Mouse (Mus musculus) neural tube, embryonic 11.5 days (tissue): Measurements from ENCODE around the gene Zfp410. TPM values are rescaled to one million over a fixed set of nuclear protein-coding genes. Genes with fewer than 3 reads are reported as not detected.

Experiments
- ATAC-seq: fragments of 200-750 bp; cut with Nextera tagmentation; 2 replicates; pipeline ENCODE4 v1.8.0; 2017; ENCODE audit warnings: moderate number of reproducible peaks, mild to moderate bottlenecking, moderate TSS enrichment, moderate library complexity; ENCODE audit not compliant: insufficient read depth, low FRiP score, low TSS enrichment
- DNase-seq: peaks from one replicate; pipeline ENCODE4 v3.0.0-alpha.2; 2015; ENCODE audit warnings: low spot score
- H3K27ac ChIP-seq: fragments of 300-500 bp; sonication (generic); 2 replicates; pipeline ENCODE4 v1.5.1; 2014; ENCODE audit warnings: low read depth, mild to moderate bottlenecking, low read length
- H3K27me3 ChIP-seq: fragments of 300-500 bp; sonication (generic); 2 replicates; pipeline ENCODE4 v1.6.1; 2014; ENCODE audit warnings: mild to moderate bottlenecking, low read length, mixed read lengths; ENCODE audit not compliant: control insufficient read depth, insufficient read depth
- H3K36me3 ChIP-seq: fragments of 300-500 bp; sonication (generic); 2 replicates; pipeline ENCODE4 v1.6.1; 2014; ENCODE audit warnings: mild to moderate bottlenecking, low read length, moderate library complexity, mixed read lengths; ENCODE audit not compliant: control insufficient read depth, insufficient read depth
- H3K4me1 ChIP-seq: fragments of 300-500 bp; sonication (generic); 2 replicates; pipeline ENCODE4 v1.6.1; 2014; ENCODE audit warnings: low read length, mixed read lengths; ENCODE audit not compliant: control insufficient read depth, insufficient read depth
- H3K4me2 ChIP-seq: fragments of 300-500 bp; sonication (generic); 2 replicates; pipeline ENCODE4 v1.6.1; 2014; ENCODE audit warnings: low read depth, mild to moderate bottlenecking, moderate library complexity
- H3K4me3 ChIP-seq: fragments of 300-500 bp; sonication (generic); 2 replicates; pipeline ENCODE4 v1.5.1; 2014; ENCODE audit warnings: low read depth, low read length
- H3K9ac ChIP-seq: fragments of 300-500 bp; sonication (generic); 2 replicates; pipeline ENCODE4 v1.6.1; 2014; ENCODE audit warnings: mild to moderate bottlenecking, low read length
- H3K9me3 ChIP-seq: fragments of 300-500 bp; sonication (generic); 2 replicates; pipeline ENCODE4 v1.6.1; 2016; ENCODE audit warnings: low read length; ENCODE audit not compliant: control insufficient read depth
- WGBS: fragments of 180-500 bp; shearing (Covaris S2); extraction: QIAGEN DNeasy Blood & Tissue Kit; methylation state at CpG from one replicate; pipeline ENCODE4 v1.1.7; 2014; 5-methylcytosine and 5-hydroxymethylcytosine counted together
- polyA plus RNA-seq: library from polyadenylated mRNA; unstranded; fragments of >200 nt; fragmentation: Nextera tagmentation; extraction: Ambion mirVana; gene quantifications from 2 replicates; pipeline ENCODE4 v1.2.1, GENCODE M21; 2014

The Zfp410 gene
- polyA plus RNA-seq, 1 experiment from 2014 or later = 119 TPM

GRCm38 (mm10) chr12:84366971-84367370, 50.3 kb downstream of the Zfp410 start:
- H3K9me3 ChIP-seq = no peaks in the 10 kb centered on the region
- H3K4me3 ChIP-seq = no peak overlapping the region
- H3K36me3 ChIP-seq = peaks cover 10% of the 10 kb centered on the region
- no peak overlapping the region for H3K4me2 ChIP-seq
- no peak overlapping the region for H3K9ac ChIP-seq
- no peak overlapping the region for H3K27ac ChIP-seq
- WGBS = 69% methylated on average over 9 of the region's 9 CpGs
- ATAC-seq = no peak
- H3K4me1 ChIP-seq = peaks cover 7% of the 10 kb centered on the region; the same call in 1 of the 2 replicates
- no peak for DNase-seq
- H3K27me3 ChIP-seq = no peaks in the 10 kb centered on the region

DNA sequence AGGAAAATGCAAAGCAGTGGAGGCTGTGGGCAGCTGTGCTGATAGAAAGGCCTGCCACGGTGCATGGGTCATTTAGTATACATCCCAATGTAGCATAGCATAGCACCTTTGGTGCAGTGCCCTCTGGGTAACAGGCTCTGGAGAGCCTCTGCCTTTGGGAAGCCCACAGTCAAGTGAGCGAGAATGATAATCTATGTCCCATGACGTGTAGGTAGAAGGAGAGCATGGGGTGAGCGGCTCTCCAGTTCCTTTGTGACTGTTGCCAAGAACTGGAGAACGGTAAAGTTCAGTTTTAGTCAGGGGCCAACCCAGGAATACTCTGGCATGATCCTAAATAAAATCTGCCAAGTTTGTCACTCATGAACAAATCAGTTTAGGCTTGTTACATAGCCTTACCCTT, 55.0 kb downstream of the Zfp410 start:
- no peaks in the 10 kb centered on the region for H3K4me1 ChIP-seq
- no peak for ATAC-seq
- no peaks in the 10 kb centered on the region for H3K27me3 ChIP-seq
- WGBS = 93% methylated on average over 5 of the region's 5 CpGs
- H3K4me2 ChIP-seq = no peak overlapping the region
- no peak for DNase-seq
- H3K27ac ChIP-seq = no peak overlapping the region
- no peak overlapping the region for H3K9ac ChIP-seq
- H3K36me3 ChIP-seq = peaks cover 13% of the 10 kb centered on the region
- no peak overlapping the region for H3K4me3 ChIP-seq
- H3K9me3 ChIP-seq = no peaks in the 10 kb centered on the region

DNA sequence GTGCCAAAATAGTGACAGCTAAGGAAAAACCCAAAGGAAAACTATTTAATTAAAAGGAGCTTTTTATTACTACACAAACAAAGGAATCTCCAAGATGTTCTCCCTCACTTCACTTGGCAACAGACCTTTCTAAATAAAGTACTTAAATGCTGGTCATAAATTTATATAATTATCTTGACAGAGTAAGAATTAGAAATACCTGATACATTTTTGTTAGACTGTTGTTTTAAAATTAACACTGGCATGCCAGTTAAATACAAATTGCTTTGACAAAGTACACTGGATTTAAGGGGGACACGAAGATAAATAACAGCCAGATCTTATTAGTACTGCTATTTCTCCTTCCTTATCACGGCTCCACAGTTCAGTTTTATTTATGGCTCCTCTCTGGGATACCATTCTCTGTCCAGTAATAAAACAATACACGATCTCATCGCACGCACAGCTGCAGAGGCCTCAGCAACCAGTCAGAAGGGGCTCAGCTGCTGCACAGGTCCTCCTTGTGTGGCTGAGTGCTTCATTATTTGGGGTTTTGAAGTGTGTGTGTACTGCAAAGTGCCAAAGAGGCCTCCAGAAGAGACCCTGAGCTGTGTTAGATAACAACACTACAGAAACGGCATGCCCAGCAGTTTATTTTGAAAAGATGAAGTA, 57.3 kb downstream of the Zfp410 start:
- ATAC-seq (no peak), DNase-seq (no peak)
- Histone ChIP-seq H3K27ac (no peak overlapping the region), H3K27me3 (no peaks in the 10 kb centered on the region), H3K4me1 (no peaks in the 10 kb centered on the region), H3K9ac (no peak overlapping the region), H3K9me3 (no peaks in the 10 kb centered on the region), H3K4me3 (no peak overlapping the region), H3K4me2 (no peak overlapping the region), H3K36me3 (peaks cover 10% of the 10 kb centered on the region; the same call in 1 of the 2 replicates)
- WGBS = 67% methylated on average over 6 of the region's 6 CpGs

- Histone ChIP-seq H3K27ac (no peak overlapping the region), H3K4me1 (no peaks in the 10 kb centered on the region), H3K9ac (no peak overlapping the region), H3K27me3 (no peaks in the 10 kb centered on the region), H3K4me3 (no peak overlapping the region), H3K4me2 (no peak overlapping the region), H3K36me3 (no peaks in the 10 kb centered on the region), H3K9me3 (no peaks in the 10 kb centered on the region)
- WGBS = 86% methylated on average over 4 of the region's 4 CpGs
- ATAC-seq (no peak), DNase-seq (no peak)
Observed at GRCm38 (mm10) chr12:84382369-84382768, 65.7 kb downstream of the Zfp410 start.

DNA sequence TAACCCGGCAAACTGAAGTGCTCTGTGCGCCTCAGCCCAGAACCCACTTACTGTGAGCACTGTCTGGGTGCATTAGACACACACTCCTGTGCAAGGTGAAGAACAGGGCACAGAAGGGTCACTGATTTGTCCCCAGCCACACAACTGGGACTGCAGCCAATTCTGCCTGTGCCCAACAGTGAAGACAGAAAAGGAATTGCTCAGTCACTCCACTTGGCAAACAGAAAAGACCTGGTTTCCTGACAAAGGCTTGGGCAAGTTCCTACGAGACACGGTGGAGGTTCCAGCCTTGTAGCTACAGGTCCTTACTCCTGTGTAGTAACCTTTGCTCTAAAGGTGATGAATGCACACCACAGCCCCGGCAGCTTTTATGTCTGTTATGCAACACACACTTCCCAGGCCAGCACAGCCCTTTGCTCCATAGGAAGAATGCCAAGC, 68.0 kb downstream of the Zfp410 start:
- WGBS = 84% methylated on average over 5 of the region's 5 CpGs
- DNase-seq (no peak), ATAC-seq (no peak)
- H3K9ac ChIP-seq = no peak overlapping the region
- H3K36me3 ChIP-seq = no peaks in the 10 kb centered on the region
- H3K27ac ChIP-seq = no peak overlapping the region
- H3K27me3 ChIP-seq = no peaks in the 10 kb centered on the region
- no peaks in the 10 kb centered on the region for H3K9me3 ChIP-seq
- H3K4me1 ChIP-seq = no peaks in the 10 kb centered on the region
- H3K4me2 ChIP-seq = no peak overlapping the region
- H3K4me3 ChIP-seq = no peak overlapping the region

DNA sequence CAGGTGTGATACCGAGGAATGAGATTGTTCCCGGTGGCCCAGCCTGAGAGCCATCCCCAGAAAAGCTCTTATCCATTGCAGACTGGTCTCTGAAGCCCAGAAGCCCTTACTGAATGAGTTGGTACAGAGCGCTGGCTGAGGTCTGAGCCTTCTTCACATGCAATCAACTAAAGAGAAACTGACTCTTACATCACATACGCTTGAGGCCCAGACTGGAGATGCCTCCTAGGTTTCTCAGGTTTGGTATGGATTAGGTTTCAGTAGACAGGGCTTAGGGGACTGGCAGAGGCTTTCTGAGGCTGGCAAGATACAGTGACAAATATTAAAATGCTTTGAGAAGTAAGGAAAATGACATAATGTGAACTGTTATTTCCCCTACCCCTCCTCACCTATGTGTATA, 68.8 kb downstream of the Zfp410 start:
- Histone ChIP-seq H3K27me3 (no peaks in the 10 kb centered on the region), H3K4me2 (no peak overlapping the region), H3K9me3 (no peaks in the 10 kb centered on the region), H3K4me1 (no peaks in the 10 kb centered on the region), H3K9ac (no peak overlapping the region), H3K27ac (no peak overlapping the region), H3K36me3 (no peaks in the 10 kb centered on the region), H3K4me3 (no peak overlapping the region)
- ATAC-seq = no peak
- WGBS = 93% methylated on average over 4 of the region's 4 CpGs
- DNase-seq = no peak

DNA sequence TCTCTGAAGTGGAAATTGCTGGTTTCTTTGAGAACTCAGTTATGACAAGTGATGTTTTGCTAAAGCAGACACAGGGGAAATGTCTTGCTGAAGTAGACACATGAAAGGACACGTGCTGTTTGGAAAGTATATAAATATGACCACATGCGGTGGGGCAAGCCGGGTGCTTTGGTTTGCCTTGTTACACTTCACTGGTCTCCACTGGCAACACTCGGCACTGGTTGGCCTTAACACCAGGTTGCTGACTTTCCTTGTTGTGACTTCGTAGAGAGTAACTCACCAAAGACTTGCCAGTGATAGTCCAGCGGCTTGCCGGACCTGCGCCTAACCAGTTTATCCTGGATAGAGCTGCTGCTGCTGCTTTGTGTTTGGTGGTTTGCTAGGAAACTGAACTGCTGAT, 71.4 kb downstream of the Zfp410 start:
- Histone ChIP-seq H3K27ac (no peak overlapping the region), H3K27me3 (no peaks in the 10 kb centered on the region), H3K4me2 (no peak overlapping the region), H3K36me3 (no peaks in the 10 kb centered on the region), H3K9me3 (no peaks in the 10 kb centered on the region), H3K9ac (no peak overlapping the region), H3K4me3 (no peak overlapping the region), H3K4me1 (no peaks in the 10 kb centered on the region)
- DNase-seq = peak; percentile 2
- WGBS = 81% methylated on average over 8 of the region's 8 CpGs
- ATAC-seq = no peak

DNA sequence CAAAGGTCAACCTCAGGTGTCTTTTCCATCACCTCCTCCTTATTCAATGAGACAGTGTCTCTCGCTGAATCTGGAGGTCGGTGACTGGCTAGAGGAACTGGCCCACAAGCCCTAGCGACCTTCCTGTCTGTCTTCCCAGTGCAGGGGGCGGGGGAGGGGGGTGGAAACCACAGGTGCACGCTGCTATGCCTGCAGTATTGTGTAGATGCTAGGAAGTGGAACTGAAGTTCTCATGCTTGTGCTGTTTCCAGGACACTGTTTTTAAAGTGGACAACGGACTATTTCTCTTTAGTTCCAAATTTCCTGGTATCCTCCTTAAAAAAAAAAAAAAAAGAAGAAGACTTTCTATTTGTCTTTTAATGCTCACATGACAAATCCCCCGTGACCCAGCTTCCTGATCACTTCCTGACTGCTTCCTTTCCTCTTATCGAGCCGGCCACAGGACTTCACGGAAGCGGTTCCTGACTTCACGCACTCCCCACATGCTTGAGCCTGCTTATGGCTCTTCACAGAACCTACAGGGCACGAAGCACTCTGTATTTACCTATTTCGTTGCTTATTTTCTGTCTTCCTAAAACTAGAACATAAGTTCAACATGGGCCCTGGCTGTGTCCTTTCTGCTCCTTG, 72.2 kb downstream of the Zfp410 start:
- no peak for DNase-seq
- ATAC-seq = no peak
- Histone ChIP-seq H3K36me3 (no peaks in the 10 kb centered on the region), H3K4me1 (no peaks in the 10 kb centered on the region), H3K9me3 (no peaks in the 10 kb centered on the region), H3K9ac (no peak overlapping the region), H3K4me2 (no peak overlapping the region), H3K27ac (no peak overlapping the region), H3K4me3 (no peak overlapping the region), H3K27me3 (no peaks in the 10 kb centered on the region)
- 77% methylated on average over 14 of the region's 14 CpGs for WGBS

- Histone ChIP-seq H3K4me3 (no peak overlapping the region), H3K4me2 (no peak overlapping the region), H3K4me1 (no peaks in the 10 kb centered on the region), H3K27me3 (no peaks in the 10 kb centered on the region), H3K36me3 (no peaks in the 10 kb centered on the region), H3K27ac (no peak overlapping the region), H3K9me3 (no peaks in the 10 kb centered on the region), H3K9ac (no peak overlapping the region)
- WGBS = 90% methylated on average over 6 of the region's 6 CpGs
- ATAC-seq = no peak
- no peak for DNase-seq
Observed at GRCm38 (mm10) chr12:84390336-84390735, 73.7 kb downstream of the Zfp410 start.
